Mouse (Mus musculus) monocyte, adult 2 months (primary cell): ENCODE data around the gene Olfr905.

ENCODE experiments used
- DNase-seq, 2 experiments: peaks; one replicate each; pipeline ENCODE4 v3.0.0; 2022; ENCODE audit warnings: low spot score in 2 of 2, low read depth in 1 of 2

Olfr905 gene

DNA sequence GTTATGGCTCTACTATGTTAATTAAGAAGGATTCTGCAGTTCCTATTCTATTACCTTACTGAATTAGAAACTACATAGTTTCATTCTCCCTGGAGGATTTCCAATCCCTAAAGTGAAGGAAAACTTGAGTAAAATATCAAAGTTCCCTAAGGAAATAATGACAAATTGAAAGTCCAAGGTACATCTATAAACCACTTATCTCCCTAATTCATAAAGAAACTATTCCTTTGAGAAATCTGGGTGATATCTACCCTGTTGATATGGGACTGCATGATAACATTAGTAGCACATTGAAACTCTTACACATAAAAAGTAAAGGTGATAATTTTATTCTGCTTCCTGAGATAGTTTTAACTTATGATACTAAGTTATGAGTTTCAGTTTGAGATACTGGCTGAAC is at the start of gene Olfr905:
Gene Olfr905, plus strand, starts transcription at position 301 of the 400 bp plus-strand sequence.
- no peak for DNase-seq

- DNase-seq = no peak
These were observed 47.1 kb upstream of the Olfr905 start for GRCm38 (mm10) chr9:38423801-38424200.

DNA sequence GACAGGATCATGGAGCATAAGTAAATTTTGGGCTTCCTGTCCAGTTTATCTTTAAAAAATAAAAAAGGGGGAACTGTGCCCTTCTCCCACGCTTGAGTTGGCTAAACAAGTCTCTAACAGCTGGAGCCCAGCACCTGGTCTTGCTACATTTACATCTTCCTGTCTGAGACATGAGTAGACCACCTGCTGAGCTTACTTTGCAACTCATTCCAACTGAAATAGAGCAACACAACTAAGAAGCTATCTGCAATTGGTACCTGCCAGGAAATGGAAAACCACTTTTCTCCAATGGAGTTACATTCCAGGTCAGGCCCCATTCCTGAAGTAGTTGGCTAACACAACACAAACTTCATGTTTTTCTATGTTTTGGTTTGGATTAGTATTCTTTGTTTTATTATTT is 43.9 kb upstream of the Olfr905 start:
- no peak for DNase-seq

GRCm38 (mm10) chr9:38429155-38429554 is 41.8 kb upstream of the Olfr905 start, which contains the start of gene Olfr901:
TSS of gene Olfr901 (plus strand) at chr9:38429455.
- no peak for DNase-seq

DNA sequence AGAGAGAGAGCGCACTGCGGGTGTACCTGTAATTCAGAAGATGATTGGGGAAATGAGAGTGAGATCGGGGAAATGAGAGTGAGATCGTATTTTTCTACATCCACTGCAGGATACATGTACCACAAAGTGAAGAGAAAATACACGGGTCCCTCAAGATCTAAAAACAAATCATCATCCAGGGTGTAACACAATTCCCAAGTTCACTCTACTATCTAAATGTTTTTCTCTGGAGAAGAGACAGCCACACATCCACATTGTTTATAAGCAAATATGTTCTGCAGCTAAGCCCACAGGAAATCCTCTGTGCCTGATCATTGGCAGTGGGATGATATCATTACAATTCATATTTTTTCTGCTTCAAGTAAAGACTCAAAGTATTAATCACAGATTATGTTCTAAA is 23.6 kb upstream of the Olfr905 start, which contains the start of gene Olfr902:
Gene Olfr902, plus strand, starts transcription at position 301 of the 400 bp plus-strand sequence.
- DNase-seq = no peak

DNA sequence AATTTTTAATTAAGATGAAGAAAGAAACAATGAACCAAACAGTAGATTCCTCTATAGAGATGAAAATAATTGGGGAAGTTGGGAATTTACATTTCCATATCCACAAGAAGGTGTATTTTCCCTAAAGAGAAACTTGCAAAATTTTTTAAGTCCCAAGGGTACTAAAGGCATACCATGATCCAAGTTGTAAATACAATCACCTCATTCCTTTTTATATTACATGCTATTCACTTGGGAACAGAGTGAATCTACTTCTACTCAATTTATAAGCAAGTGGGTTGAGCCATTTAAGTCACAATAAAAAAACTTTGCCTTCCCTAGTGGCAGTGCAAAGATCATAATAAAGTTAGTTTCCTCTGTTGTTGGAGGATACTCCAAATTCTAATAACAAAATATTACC is 8.1 kb upstream of the Olfr905 start, which contains the start of gene Olfr904:
Gene Olfr904, plus strand, starts transcription at position 301 of the 400 bp plus-strand sequence.
- DNase-seq = no peak

DNA sequence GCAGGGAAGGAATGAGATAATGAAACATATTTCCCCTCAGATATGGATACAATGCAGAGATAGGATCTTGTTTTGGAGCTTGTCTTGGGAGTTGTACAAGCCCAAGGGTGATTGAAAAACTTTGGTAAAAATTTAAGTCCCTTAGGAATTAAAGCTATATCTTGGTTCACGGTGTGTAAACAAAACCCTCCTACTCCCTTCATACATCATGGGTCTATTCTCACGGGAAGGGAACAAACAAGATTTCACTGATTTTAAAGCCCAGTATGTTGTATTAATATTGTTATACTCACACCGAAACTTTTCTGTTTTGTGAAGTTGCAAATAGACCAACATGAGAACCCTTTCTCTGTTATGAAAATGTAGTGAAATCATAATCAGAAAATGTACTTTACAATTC is 15.9 kb downstream of the Olfr905 start, which contains the start of gene Olfr906:
Gene Olfr906, plus strand, starts transcription at position 301 of the 400 bp plus-strand sequence.
- DNase-seq = no peak

GRCm38 (mm10) chr9:38495501-38495900 is 24.6 kb downstream of the Olfr905 start, which contains the start of gene Olfr907:
TSS of gene Olfr907 (plus strand) at chr9:38495801.
- no peak for DNase-seq

- DNase-seq = no peak
These were observed 41.4 kb downstream of the Olfr905 start for GRCm38 (mm10) chr9:38512353-38512752.

GRCm38 (mm10) chr9:38521280-38521679 is 50.4 kb downstream of the Olfr905 start, which contains the start of gene Olfr911-ps1:
TSS of gene Olfr911-ps1 (plus strand) at chr9:38521580.
- no peak for DNase-seq
